Mouse (Mus musculus) MEL-GATA-1-ER (cell line): ENCODE measurements around the gene Pigk.
A peak's percentile ranks its signal among the peaks of the same experiment; 100 is the strongest.

Experiments
- DNase-seq: peaks from one replicate; pipeline ENCODE4 v3.0.0-alpha.2; 2012; ENCODE audit warnings: low read depth; ENCODE audit errors: extremely low read depth

Gene Pigk

DNA sequence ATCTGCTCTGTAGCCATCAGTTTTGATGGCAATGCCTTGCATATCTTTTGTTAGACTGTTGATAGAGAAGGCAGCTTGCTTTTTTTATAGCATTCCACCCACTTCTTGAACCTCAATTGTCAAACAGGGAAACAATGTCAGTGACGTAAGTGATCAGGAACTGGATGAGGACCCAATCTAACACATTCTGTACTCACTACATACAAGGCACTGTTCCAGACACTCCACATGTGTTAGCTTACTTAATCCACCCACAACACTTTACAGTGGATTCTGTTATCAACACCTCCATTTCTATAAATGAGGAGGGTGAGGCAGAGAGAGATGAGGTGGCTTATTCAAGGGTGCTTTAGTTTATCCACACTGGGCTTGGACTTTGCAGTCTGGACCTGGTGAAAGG, 124.0 kb downstream of the Pigk start:
- no peak for DNase-seq

DNA sequence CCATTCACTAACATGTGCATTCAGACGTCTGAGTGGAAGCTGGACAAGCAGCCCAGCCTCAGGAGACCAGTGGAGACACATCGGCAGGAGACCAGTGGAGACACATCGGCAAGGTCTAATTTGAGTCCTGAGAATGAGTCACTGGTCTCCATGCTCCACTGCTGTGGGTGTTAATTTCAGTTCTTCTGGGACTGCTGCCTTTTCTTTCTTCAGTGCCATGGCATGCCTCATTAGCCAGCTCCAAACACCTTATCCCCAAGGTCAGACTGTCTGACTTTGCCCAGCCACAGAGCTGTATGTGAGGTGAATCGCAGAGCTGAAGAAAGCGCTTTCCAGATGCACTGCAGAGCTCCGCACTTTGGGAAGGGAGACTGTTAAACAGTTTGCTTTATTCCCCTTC, 127.4 kb downstream of the Pigk start:
- no peak for DNase-seq

DNA sequence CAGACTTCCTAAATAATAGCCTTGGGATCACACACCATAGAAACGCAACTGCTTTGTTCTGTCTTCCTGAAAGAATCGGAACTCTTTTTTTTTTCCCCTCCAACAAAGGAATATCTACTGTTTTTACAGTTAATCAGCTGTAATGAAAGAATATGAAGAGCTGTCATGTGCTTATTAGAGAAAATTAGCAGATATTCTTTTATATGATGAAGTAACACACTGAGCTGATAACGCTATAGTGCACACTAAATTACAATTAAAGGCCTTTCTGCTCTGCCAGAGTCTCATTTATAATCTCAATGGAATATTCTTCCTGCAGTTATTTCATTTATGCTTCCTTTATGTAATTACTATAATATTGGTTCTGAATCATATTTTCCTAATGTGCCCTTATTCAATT, 128.7 kb downstream of the Pigk start:
- DNase-seq, result no peak

DNA sequence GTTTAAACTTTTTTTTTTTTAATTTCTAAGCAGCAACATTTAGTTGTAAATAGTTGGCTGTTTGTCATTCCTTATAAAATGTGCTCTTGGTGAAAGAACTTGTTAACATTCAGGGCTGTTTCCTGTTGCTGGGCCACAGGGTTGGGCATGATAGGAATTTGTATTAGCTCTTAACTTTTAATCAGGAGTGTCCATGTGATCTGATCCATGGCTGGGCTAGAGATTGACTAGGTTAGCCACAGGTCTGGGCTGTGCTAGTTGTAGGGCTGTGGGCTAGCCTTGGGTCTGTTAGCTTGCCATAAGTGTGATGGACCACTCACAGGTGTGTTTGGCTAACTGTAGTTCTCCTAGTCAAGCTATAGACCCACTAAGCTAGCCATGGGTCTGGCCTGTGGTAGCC, 130.0 kb downstream of the Pigk start:
- no peak for DNase-seq

DNA sequence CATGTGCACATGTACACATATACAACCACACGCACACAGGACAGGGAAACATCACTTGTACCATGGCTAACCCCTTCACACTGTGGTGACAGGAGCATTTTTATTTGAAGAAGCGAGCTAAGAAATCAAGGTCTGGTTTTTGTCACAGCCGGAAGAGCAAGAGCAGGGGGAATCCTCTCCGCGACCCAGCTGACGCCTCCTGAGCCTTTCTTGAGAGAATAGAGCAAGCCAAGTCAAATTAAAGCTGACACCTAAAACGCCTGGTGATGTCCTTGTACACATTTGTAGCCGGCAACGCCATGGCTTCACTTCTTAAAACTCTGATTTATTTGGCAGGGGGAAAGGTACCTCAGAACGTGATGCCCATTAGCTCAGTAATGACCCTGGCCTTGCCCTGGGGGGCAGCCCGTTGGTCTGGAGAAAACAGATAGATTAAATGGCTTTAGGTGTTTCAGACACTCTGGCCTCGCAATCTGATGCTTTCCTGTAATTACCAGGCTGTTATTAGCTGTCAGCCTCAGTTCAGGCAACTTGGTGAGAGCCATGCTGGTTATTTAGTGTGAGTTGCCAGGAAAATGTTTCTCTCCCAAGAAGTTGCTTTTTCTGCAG, 141.2 kb downstream of the Pigk start:
- no peak for DNase-seq

DNA sequence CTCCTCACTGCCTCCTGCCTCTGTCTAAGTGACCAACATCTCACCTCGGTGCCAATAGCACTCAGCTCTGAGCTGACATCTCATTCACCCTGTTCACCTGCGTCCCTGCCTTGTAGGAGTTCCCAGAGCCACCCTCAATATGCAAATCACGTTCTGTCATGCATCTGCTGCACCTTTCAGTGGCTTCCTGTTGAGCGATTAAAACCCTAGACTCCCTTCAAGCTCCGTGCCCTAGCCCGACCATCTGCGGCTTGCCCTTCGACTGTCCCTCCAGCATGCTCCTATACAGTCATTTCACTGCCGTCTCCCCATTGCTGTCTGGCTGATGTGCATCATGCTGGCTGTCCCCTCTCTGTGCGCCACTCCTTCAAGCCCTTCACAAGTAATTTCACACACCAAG, 142.2 kb downstream of the Pigk start:
- no peak for DNase-seq

DNA sequence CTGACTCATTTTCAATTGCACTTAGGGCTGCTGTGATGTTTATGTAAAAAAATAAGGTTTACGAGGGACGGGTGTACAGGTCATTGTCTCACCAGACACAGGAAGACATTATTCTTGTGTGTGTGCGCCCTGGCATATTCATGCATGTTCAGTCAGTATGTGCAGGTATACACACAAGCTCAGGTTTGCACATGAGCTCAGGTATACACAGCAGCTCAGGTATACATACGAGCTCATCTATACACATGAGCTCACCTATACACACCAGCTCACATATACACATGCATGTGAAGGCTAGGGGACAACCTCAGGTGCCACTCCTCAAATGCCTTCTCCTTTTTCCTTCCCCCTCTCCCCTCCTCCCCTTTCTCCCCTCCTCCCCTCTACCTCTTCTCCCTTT, 147.6 kb downstream of the Pigk start:
- no peak for DNase-seq

DNA sequence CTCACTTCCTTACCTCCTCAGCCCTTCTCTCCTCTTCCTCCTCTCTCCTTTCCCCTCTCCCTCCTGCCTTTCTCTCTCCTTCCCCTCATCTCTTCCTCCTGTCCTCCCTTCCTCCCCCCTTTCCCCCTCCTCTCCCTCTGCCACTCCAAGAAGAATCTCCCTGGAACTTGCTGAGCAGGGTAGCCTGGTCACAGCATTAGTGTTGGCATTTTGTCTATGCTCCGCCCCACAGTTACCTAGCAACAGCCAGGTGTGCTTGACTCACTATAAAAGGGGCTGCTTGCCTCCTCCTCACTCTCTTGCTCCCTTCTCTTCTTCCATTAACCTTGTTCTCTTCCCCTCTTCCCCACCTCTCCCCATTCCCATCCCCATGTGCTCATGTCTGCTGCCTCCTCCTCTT, 148.1 kb downstream of the Pigk start:
- DNase-seq, result no peak

DNA sequence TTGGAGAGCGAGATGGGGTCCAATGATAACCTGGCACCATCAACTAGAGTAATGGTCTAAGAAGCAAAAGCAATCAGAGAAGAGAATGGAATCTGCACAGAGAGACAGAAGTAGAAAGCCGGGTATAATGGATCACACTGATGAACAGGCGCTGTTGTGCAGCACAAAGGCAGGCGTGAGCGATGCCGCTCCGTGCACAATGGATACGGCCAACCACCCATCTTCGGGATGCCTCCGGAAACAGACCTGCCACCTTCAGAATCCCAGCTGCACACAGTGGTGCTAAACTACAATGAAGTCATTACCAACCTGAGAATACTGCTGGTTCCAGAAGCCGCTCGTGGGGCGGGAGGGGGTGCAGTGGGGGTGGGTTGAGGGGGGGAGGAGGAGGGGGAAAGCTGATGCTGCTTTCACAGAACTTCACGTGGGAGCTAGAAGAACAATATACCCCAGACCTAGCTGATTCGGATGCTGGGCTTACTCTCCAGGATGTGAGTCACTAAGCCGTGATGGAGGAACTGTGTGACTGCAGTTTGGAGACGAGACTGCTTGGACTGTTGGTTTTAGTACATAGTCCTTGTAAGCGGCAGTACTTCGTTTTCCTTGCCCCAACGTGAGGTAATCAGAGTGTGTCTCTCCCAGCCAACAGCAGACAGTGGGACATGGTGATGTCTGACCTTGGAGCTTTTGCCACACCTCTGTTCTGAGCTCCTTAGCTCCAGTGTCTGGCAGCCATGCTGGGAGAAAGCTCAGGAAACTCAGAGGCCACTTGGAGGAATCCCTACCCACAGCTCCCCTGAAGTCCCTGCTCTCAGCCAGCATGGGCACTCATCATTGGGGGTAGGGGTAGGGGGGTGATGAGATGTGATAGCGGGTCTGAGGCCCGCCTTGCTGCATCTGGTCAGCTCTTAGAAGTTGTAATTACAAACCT, 152.4 kb downstream of the Pigk start:
- no peak for DNase-seq

DNA sequence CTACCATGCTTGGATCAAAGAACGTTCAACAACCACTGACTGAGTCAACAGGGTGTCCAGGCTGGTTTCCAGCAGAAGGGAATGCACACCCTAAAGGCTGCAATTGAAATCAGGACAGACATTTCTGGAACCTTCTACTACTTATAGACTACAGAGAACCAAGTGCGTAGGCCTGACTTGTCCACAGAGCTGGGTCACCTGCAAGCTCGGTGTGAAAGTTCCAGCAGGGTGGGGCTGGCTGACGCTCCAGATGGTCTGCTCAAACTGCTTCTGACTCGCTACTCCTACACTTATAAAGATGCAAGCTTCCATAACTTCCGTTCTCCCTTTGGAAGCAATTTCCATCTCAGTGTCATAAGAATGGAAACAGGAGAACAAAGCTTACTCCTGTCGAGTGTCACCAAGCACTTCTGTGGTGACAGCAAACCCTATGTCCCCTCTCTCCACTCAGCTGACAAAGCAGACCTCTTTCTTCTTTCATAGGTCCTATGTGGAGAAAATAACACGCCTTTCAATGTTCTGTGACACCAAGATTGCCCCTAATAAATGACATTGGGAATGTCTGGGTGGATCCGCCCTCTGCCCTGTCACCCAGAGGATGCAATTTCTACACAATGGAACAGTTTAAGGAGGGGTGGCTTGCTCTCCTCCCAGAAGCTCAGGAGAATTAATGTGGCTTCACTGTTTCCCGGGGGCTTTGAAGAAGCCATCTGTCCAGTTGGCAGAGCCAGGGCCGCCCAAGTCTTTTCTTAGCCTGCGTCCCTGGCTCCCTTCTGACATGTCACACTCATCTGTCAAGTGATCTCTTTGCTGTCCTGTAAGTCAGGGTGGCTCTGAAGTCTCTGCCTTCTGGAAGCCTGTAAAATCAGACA, 154.0 kb downstream of the Pigk start:
- DNase-seq, result no peak

DNA sequence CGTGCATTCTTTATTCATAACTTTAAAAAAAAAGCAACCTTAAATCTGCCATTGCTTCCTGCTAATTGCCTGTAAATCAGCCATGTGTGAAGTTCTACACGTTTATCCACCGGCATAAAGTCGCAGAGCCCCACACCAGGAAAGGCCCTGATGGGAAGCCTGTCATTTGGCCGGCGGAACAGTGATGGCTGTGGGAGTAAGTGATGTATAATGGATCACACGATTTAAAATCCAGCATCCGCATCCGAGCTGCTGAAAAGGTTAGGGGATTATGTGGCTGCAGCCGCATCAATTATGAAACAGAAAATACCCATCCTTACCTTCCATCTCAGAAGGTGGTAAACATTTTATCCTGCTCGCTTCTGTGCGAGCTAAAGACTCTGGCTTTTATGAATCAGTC, 158.2 kb downstream of the Pigk start:
- no peak for DNase-seq

DNA sequence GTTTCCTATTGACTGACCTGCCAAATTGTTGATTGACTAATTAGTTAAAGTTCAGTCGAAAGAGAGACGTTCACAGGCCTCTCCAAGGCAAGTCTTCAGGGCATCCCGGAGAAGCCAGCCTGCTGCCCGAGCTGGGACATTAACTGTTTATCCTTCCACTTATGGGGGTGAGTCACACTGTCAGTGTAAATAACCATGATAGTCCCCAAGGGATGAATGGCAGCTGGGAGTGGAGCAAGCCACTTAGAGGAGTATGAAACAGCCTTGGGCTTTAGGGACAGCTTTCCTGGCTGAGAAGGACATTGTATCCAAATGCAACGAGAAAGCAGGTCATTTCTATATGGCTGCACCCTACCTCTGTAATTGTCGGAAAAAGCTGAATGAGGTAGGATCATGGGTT, 158.7 kb downstream of the Pigk start:
- no peak for DNase-seq

DNA sequence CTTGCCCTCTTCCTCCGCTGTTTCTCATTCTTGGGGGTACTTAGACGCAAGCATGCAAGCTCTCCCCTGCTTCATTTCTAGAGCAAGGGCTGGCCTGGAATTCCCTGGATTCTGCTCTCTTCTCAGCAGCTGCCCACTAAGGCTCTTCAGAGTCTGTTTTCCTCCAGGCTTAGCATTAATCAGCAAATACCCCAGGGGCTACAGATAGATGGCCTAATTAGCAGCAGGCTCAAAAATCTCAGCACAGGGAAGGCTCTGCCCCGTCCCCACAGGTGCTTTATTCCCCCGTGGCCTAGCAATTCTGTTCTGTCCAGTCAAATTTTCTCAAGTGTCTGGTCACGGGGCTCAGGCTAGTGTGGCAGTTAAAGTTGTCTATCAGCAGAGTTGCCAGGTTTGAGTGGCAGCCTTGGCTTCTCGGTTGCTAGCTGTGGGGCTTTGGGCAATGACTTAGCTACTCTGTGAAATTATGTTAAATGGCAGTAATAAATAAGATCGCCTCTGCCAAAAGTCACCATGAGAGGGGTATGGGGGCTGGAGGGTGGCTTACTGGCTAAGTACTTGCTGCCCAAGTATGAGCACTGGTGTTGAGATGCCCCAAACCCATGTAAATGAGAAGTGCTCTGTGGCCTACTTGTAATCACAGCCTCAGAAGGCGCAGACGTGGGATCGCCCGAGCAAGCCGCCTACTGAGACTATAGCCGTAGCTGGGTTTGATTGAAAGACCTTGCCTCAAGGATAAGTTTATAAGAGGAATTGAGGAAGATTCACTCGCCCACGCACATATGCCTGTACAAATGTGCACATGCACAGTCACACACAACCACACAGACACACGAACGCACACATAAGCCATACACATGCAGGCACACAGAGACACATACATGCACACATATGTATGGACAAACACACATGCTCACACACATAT, 160.8 kb downstream of the Pigk start:
- no peak for DNase-seq

DNA sequence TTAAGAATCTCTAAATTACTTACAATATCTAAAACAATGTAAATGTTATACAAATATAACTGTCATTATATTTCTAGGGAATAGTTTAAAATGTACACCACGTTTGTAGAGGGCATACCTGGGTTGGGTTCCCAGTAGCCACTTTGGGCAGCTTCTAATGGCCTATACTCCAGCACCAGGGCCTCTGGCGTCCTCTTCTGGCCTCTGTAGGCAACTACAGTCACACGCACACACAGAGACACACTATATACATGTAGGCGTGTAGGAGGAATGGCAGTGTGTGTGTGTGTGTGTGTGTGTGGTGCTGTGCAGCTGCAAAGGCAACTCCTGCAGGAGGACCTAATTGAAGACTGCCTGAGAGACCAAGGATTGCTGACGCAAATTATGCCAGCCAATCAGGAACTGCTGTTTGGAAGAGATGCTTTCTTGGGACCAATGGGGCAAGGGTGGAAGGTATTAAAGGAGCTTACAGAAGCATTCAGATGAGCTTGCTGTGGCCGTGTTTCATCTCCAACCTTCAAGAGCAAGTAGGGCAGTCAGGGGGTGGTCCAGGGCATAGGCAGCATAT, 161.9 kb downstream of the Pigk start:
- no peak for DNase-seq

DNA sequence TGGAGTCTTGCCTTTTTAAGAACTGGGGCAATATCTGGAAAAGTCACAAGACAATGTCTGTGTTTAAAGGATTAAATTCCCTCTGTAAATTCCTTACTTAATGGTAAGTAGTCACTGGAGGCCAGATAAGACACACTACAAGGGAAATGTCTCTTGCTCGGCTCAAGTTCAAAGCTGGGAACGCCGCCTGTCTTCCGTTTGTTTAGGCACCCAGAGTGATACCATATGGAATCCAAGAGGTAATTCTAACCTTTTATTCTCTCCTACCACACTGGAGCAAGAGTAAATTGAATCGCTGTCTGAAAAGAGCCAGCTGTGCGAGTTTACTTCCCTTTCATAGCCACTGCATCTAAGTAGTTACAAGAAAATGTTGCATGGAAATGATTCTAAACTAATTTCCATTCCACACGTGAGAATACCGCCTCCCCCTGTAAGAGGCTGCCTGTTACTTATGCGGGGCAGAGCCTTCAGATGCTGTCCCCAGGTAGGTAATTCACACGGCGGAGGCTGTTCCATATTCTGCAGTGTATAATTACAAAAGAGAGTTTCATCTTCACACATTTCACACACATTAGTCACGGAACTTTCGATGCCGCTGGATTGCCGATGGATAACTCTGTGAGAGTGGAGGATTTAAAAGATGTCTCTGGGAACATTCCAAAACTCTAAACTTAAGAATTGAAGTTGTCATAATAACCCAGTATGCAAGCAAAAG, 166.4 kb downstream of the Pigk start:
- DNase-seq, result no peak

DNA sequence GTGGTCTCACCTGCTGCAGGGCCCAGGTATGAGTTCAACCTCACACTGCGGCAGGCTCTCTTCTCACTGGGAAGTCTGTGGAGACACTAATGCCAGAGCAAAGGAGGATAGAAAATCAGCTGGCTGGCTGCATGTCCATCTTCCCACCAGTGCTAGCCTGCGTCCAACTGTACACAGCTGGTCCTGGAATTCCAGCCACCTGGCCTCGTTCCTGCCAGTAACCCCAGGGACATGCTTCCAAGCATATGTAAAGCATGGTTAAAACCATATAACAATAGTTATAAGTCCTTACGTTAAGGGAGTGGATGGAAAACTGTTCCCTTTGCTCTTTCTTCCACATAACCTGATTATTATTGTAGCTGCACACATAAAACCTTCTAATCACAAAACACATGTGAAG, 167.8 kb downstream of the Pigk start:
- no peak for DNase-seq

DNA sequence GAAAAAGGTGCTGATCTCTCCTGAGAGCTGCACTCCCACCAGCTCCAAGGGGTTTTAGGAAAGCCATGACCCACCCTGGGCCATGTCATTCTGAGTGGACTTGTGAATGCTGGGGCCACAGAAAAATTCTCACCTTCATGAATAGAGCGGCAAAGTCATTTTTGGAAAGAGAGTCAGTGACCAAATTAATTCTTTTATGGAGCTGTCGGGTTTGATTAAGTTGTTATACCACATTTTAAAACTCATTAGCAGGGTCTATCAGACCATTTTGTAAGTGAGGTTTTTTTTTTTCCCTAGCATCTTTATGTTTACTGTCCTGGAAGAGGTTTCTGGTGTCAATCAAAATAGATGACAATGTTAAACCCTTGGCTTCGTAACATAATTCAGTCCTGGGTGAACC, 169.7 kb downstream of the Pigk start:
- no peak for DNase-seq

DNA sequence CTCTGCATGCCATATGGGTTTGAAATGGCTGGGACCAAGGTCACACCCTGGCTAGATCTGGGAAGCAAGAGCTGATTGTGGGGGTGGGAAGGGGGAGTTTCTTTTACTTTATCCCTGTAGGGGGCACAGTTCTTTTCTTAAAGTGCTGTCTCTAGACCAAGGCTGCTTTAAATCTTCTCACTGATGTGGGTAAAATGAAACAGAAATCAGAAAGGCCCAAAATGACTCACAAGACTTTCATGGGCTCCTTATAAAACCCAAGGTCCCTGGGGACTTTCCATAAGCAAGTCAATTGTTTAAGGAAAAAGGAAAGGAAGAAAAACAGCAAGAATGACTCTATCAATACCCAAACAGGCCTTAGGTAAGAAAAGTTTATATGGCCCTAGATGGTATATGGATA, 172.8 kb downstream of the Pigk start:
- DNase-seq, result no peak

DNA sequence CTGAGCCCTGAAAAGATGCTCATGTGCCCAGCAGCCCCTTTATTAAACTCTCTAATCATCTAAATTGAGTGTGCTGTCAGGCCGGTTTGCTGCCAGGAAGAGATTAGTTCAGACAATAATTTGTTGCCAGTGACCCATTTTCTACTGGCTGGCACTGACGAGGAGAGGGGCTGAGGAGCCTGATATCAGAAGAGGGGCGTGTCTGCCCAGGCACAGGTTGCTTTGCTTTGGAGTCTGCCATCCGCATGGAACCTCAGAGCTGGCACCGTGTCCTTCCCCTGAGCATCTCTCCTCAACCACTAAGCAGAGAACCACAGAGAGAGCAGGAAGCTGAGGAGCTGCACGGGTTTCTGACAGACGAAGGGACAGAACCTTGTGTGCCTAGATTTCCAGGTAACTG, 174.2 kb downstream of the Pigk start:
- no peak for DNase-seq

DNA sequence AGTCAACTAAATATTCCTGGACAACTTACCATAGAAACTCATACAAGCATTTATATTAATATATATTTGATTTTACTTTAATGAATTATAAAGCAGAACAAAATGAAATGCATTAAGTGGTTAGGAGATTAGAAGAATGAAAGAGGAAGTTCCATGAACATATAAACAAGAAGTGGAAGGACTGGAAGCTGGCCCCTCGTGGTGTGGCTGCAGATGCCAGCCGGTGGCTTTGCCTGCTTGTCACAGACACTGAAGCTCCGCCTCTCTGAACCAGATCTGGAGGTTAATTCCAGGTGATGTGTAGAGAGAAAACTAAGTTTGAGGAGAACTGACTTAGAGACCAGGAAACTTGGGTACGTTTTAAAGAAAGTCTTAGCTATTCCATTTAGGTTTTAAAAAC, 181.0 kb downstream of the Pigk start:
- peak; percentile 78 for DNase-seq
